Mouse (Mus musculus): ENCODE data around the gene Gen1. TPM values are rescaled to one million over a fixed set of nuclear protein-coding genes. Genes with fewer than 3 reads are reported as not detected.

The Gen1 gene
- polyA plus RNA-seq, 1 experiment from 2014 or later = 13.5 TPM

DNA sequence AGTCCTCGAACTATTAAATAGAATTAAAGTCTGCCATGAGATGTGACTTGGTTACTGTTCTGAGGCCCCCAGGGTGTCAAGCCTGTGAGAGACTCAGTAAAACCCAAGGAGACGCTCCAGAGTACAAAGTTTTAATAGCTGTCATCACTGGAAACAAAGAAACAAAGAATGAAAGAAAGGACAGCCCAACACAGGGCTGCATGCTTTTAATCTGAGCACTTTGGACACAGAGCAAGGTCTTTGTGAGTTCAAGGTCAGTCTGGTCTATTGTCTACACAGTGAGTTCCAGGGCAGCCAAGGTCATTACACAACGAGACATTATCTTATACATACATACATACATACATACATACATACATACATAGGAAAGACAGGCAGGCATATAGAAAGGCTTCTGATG, 49.1 kb downstream of the Gen1 start:
- Histone ChIP-seq H3K4me1 (peaks cover 1% of the 10 kb centered on the region; the same call in 1 of the 2 replicates), H3K9me3 (no peaks in the 10 kb centered on the region), H3K27ac (no peak overlapping the region), H3K36me3 (no peaks in the 10 kb centered on the region), H3K4me3 (no peak overlapping the region), H3K27me3 (ENCODE audit: insufficient read depth, poor library complexity, severe bottlenecking) (no peaks in the 10 kb centered on the region)
- WGBS = 62% methylated on average over 3 of the region's 3 CpGs
- DNase-seq (ENCODE audit: low spot score) = no peak

DNA sequence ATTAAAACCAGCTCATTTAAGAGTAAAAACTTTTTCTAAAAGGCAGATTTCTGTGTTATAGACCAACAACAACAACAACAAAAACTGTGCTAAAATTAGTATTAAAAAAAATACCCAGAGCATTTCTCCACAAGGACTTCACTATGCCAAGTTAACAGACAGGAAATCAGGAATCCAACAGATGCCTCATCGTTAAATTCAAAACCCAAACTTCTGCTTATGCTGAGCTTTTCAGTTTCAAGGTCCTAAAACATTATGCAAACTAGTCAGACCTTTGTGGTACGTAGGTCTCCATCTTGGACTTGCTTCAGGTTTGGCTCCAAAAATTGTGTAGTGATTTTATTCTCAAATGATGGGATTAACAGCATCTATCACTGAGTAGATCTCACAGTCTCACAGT, 50.0 kb downstream of the Gen1 start:
- H3K36me3 ChIP-seq = no peaks in the 10 kb centered on the region
- H3K9me3 ChIP-seq = no peaks in the 10 kb centered on the region
- WGBS = 77% methylated on average over 2 of the region's 2 CpGs
- DNase-seq (ENCODE audit: low spot score) = no peak
- H3K4me3 ChIP-seq = no peak overlapping the region
- H3K4me1 ChIP-seq = no peaks in the 10 kb centered on the region
- no peak overlapping the region for H3K27ac ChIP-seq
- H3K27me3 ChIP-seq (ENCODE audit: insufficient read depth, poor library complexity, severe bottlenecking) = no peaks in the 10 kb centered on the region

DNA sequence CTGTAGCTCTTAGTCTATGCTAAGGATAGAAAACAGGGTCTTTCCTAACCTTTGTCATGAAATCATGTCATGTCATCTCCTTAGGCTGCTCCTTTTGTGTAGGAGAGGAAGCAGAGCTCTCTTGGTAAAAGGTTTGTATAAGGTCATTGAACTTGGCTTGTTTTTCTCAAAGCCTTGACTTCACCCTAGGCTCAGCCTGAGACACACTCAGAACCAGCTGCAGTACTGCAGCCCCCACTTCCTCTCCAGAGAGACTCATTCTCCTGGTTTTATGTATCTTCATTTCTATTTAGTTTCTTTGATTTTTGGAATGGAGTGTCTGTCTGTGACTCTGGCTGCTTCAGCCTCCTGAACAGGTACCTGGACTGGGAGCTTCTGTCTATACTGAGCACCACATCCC, 50.8 kb downstream of the Gen1 start:
- no peak for DNase-seq (ENCODE audit: low spot score)
- Histone ChIP-seq H3K27ac (no peak overlapping the region), H3K36me3 (no peaks in the 10 kb centered on the region)

DNA sequence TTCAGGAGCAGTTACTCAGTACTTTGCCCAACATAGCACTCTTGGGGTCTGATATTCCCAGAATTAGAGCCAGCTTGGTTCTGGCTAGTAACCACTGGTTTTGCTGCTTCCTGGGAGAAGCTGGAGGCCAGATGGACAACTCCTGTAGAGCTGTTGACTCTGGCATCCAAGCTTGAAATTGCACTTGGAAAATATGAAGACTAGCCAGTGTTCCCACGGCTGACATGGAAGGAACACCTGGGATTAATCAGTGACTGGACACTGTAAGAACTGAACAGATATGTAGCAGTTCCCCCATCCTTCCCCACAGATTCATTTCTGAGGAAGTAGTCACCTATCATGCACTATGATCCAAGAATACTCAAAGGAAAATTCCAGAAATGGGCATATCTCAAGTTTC, 52.7 kb downstream of the Gen1 start:
- no peak for DNase-seq (ENCODE audit: low spot score)
- Histone ChIP-seq H3K27ac (no peak overlapping the region), H3K9me3 (no peaks in the 10 kb centered on the region), H3K27me3 (ENCODE audit: insufficient read depth, poor library complexity, severe bottlenecking) (no peaks in the 10 kb centered on the region), H3K36me3 (no peaks in the 10 kb centered on the region), H3K4me3 (no peak overlapping the region), H3K4me1 (peaks cover 8% of the 10 kb centered on the region)
- 69% methylated on average over 1 of the region's 1 CpGs for WGBS

More for the DNA sequence above, 50.8 kb downstream of the Gen1 start:
- H3K9me3 ChIP-seq = no peaks in the 10 kb centered on the region
- no peak overlapping the region for H3K4me3 ChIP-seq
- no peaks in the 10 kb centered on the region for H3K27me3 ChIP-seq (ENCODE audit: insufficient read depth, poor library complexity, severe bottlenecking)
- H3K4me1 ChIP-seq = no peaks in the 10 kb centered on the region

DNA sequence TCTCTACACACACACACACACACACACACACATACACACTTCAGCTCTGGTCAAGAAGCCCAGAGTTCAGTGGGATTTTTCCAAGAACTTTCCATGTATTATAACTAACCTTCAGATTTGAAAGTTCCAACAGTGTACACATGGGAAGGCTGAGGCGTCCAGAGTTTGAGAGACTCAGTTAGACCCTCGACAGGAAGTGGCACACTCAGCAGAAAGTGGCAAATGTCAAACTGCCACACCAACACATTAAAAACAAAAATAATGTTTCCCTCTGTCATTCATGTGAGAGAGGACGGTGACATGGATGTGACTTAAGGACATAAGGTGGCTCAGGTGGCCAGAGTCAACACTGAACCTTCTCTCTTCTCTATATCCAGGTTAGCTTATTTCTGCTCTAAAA, 55.2 kb downstream of the Gen1 start:
- Histone ChIP-seq H3K4me1 (peaks cover 8% of the 10 kb centered on the region), H3K36me3 (no peaks in the 10 kb centered on the region), H3K27ac (no peak overlapping the region), H3K4me3 (no peak overlapping the region), H3K27me3 (ENCODE audit: insufficient read depth, poor library complexity, severe bottlenecking) (no peaks in the 10 kb centered on the region), H3K9me3 (no peaks in the 10 kb centered on the region)
- WGBS = 70% methylated on average over 3 of the region's 3 CpGs
- DNase-seq (ENCODE audit: low spot score) = no peak

DNA sequence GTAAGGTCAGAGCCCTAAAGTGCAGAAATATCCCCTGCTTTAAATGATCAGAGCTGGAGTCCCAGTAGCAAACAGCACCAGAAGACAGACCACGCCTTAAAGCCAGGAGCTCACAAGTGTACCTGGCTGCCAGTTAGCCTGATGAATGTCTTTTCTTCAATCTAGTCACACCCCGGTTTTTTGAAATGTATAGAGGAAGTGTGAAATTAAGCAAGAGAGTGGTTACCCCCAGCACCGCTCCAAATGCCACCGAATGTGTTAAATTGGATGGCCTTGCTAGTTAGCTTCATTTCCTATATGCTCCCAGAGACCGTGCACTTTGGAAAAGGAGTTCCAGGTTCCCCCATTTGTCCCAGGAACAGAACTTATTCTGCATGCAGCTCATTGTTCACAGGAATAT, 56.0 kb downstream of the Gen1 start:
- Histone ChIP-seq H3K27ac (no peak overlapping the region), H3K36me3 (no peaks in the 10 kb centered on the region), H3K4me3 (no peak overlapping the region), H3K4me1 (peaks cover 9% of the 10 kb centered on the region), H3K9me3 (no peaks in the 10 kb centered on the region), H3K27me3 (ENCODE audit: insufficient read depth, poor library complexity, severe bottlenecking) (no peaks in the 10 kb centered on the region)
- 70% methylated on average over 5 of the region's 5 CpGs for WGBS
- no peak for DNase-seq (ENCODE audit: low spot score)

DNA sequence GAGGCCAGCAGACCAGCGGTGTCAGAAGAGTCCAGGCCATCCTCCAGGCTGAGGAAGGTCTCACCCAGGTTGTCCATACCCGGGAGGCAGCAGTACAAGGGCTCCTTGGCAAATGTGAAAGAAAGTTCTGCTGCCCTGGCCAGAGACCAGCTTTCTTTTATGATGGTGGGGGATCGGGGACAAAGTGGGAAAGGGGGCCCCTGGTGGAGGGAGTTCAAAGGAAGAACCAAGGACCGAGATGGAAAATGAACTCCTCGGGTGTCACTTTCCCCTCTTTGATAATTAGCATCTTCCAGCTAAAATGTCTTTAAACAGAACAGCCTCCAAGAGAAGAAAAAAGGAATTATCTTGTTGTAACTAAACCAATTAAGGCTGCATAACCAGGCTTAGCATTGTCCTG, 56.7 kb downstream of the Gen1 start, which contains the start of gene Msgn1:
Gene Msgn1, minus strand, starts transcription at position 101 of the 400 bp plus-strand sequence.
- 55% methylated on average over 5 of the region's 5 CpGs for WGBS
- no peak for DNase-seq (ENCODE audit: low spot score)
- Histone ChIP-seq H3K4me3 (no peak within 1 kb of the TSS), H3K36me3 (no peaks in the 10 kb centered on the region), H3K4me1 (peaks cover 17% of the 10 kb centered on the region), H3K27me3 (ENCODE audit: insufficient read depth, poor library complexity, severe bottlenecking) (no peaks in the 10 kb centered on the region), H3K9me3 (no peaks in the 10 kb centered on the region), H3K27ac (peak within 1 kb of the TSS; percentile 16; the same call in 1 of the 2 replicates)

DNA sequence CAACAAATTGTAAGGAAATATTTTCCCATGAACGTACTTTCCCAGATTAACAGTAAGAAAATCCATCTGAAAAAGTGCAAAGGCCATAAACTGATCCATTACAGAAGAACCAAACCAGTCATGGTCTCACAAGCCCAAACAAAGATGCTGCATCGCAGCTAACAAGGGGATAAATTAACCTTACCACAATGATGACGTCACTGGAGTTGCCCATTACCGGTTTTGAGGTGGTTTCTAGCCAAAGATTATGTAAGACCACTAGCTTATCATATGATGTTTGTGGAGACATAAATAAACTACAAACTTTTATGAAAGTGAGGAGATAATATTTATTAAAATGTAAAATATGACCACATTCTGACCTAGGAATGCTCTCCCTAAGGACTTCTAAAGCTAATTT, 59.3 kb downstream of the Gen1 start:
- Histone ChIP-seq H3K4me3 (no peak overlapping the region), H3K36me3 (no peaks in the 10 kb centered on the region), H3K27me3 (ENCODE audit: insufficient read depth, poor library complexity, severe bottlenecking) (no peaks in the 10 kb centered on the region), H3K9me3 (no peaks in the 10 kb centered on the region), H3K4me1 (peaks cover 17% of the 10 kb centered on the region), H3K27ac (no peak overlapping the region)
- DNase-seq (ENCODE audit: low spot score) = no peak
- WGBS = 89% methylated on average over 4 of the region's 4 CpGs

DNA sequence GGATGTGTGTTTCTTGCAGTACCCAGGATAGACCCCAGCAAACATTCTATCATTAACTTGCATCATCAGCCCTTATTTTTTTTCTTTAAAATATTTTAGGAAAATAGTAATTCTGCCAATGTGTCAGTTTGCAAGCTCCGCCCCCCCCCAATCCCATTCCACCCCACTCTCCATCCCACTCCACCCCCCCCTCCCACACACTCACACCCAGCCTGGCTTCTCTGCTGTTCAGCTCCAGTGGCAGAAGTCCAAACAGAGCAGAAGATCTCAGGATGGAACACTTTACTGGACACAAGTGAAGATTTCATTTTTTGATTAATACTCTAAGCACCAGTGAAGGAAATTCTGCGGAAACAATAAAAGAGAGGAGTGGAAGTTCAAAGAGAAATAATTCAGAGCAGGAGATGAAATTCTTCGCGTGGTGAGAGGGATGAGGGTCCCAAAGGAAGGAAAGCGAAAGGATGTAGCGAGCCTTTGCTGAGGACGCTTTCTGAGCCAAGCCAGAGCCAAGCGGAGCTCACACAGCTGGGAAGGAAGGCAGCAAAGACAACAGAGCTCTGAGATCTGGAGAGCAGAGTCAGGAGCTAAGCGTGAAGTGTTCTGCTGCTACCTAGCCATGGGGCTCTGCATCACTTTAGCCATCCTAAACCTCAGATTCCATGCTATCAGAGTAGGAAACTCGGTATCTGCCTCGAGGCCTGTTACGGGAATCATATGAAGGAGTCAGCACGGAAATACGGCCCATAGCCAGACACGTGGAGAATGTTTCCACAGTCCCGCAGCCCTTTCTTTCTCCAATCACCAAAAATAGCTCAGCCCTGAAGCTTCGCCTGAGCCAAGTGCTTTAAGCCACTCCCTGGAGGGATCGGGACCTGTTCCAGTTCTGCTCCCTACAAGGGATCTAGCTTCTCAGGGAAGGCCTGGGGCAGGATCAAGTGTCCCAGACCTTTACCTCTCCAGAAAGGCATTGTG, 61.6 kb downstream of the Gen1 start:
- Histone ChIP-seq H3K9me3 (no peaks in the 10 kb centered on the region), H3K27ac (peak overlapping the region; percentile 69), H3K4me1 (peaks cover 17% of the 10 kb centered on the region), H3K4me3 (no peak overlapping the region), H3K36me3 (no peaks in the 10 kb centered on the region), H3K27me3 (ENCODE audit: insufficient read depth, poor library complexity, severe bottlenecking) (no peaks in the 10 kb centered on the region)
- WGBS = 46% methylated on average over 18 of the region's 18 CpGs
- DNase-seq (ENCODE audit: low spot score) = peak; percentile 74

DNA sequence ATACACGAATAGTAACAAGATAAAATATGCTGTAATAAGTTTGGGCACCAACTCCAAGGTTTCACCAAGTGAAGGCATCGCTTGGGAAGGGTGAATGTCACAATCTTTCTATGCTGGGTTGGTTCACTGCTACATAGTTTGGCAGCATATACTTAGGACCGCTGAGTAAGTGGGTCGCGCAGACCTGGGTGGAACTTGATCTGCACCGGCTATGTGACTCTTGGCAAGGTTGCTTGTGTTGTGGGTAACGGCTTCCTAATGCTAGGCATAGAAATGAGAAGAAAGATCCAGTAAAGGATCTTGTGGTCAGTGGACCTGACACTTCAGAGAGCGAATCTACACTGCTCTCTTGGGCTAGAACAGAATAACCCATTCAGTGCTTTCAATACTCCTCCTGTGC, 63.1 kb downstream of the Gen1 start:
- H3K9me3 ChIP-seq = no peaks in the 10 kb centered on the region
- no peaks in the 10 kb centered on the region for H3K36me3 ChIP-seq
- WGBS = 87% methylated on average over 8 of the region's 8 CpGs
- H3K27ac ChIP-seq = no peak overlapping the region
- DNase-seq (ENCODE audit: low spot score) = no peak
- H3K4me3 ChIP-seq = no peak overlapping the region
- H3K4me1 ChIP-seq = peaks cover 10% of the 10 kb centered on the region
- no peaks in the 10 kb centered on the region for H3K27me3 ChIP-seq (ENCODE audit: insufficient read depth, poor library complexity, severe bottlenecking)

DNA sequence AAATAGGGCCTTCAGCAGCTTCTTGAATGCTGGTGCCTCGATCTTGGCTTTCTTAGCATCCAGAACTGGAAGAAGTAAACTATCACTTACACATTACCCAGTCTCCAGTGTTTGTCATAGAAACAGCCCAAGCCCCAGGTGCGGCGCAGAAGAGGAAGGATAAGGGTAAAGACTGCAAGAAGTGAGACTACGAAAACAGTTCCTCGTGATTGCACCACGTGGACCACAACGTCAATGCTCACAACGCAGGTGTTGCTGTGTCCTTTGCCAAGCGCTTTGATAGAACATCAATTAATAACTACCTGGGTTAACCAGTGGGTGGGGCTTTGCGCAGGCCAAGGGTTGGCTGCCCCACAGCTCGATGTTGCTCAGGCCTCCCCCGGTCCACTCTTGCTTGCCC, 64.9 kb downstream of the Gen1 start:
- no peaks in the 10 kb centered on the region for H3K9me3 ChIP-seq
- no peak overlapping the region for H3K4me3 ChIP-seq
- H3K27me3 ChIP-seq (ENCODE audit: insufficient read depth, poor library complexity, severe bottlenecking) = no peaks in the 10 kb centered on the region
- peaks cover 15% of the 10 kb centered on the region for H3K4me1 ChIP-seq
- DNase-seq (ENCODE audit: low spot score) = no peak
- H3K27ac ChIP-seq = no peak overlapping the region
- WGBS = 93% methylated on average over 12 of the region's 12 CpGs
- H3K36me3 ChIP-seq = no peaks in the 10 kb centered on the region

DNA sequence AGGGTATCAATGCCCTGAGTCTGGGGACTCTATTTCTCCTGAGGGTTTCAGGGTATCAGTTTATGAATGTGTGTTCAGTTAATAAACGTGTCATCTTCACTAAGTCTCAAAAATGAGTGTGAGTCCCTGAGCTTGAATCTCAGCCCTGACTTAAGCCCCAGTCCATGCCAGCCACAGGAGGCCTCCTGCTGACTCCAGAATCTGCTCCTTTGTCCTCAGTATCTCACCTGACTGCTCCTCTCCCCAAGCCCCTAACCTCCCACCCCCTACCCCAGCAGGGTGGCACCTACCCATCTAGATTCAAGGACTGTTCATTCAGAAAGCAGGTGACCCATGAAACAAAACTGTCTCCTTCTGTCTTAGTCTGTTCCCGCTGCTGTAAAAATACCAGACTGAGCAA, 67.0 kb downstream of the Gen1 start:
- no peak for DNase-seq (ENCODE audit: low spot score)
- Histone ChIP-seq H3K36me3 (no peaks in the 10 kb centered on the region), H3K4me1 (peaks cover 5% of the 10 kb centered on the region; the same call in 1 of the 2 replicates), H3K27ac (no peak overlapping the region), H3K4me3 (no peak overlapping the region), H3K9me3 (no peaks in the 10 kb centered on the region), H3K27me3 (ENCODE audit: insufficient read depth, poor library complexity, severe bottlenecking) (no peaks in the 10 kb centered on the region)
- WGBS = 48% methylated on average over 2 of the region's 2 CpGs

DNA sequence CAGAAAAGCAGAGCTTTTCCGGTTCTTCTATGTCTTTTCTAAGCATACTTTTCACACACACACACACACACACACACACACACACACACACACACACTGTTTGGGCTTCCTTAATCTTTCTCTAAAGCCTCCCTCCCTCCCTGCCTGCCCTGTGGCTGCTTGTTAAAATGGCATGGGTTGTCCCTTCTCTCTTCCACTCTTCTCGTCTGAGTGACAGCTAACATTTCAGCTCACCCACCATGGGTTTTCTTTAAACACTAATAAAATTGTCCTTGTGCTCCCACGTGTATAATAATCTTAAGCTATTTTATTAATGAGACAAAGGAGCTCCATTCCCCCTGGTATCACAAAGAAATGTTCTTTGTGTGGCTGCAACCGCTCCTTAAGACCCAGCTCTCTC, 67.6 kb downstream of the Gen1 start:
- H3K4me1 ChIP-seq = peaks cover 5% of the 10 kb centered on the region; the same call in 1 of the 2 replicates
- no peak overlapping the region for H3K4me3 ChIP-seq
- H3K27me3 ChIP-seq (ENCODE audit: insufficient read depth, poor library complexity, severe bottlenecking) = no peaks in the 10 kb centered on the region
- no peaks in the 10 kb centered on the region for H3K9me3 ChIP-seq
- H3K27ac ChIP-seq = no peak overlapping the region
- 48% methylated on average over 4 of the region's 4 CpGs for WGBS
- no peak for DNase-seq (ENCODE audit: low spot score)
- H3K36me3 ChIP-seq = no peaks in the 10 kb centered on the region

All from heart, embryonic 10.5 days (tissue).